Mouse (Mus musculus): ENCODE data around the gene Rrnad1.

The Rrnad1 gene

DNA sequence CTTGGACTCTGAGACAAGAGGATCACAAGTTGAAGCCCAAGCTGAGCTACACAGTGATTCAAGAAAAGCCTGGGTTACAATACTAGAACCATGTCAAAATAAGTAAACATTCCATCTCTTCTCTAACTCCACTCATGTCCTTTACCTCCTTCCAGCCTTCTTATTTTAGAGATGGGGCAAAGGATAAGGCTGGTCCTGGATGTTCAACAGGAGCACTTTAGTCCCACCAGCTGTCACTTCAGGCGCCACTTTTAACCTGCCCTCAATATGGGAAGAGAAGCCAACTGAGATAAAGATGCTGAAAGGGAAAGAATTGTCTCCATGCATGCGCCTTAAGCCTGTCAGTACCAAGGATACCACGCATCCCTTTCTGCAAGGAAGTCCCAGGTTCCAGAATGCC is 46.2 kb downstream of the Rrnad1 start:
- no peak for DNase-seq (ENCODE audit: low spot score)

DNA sequence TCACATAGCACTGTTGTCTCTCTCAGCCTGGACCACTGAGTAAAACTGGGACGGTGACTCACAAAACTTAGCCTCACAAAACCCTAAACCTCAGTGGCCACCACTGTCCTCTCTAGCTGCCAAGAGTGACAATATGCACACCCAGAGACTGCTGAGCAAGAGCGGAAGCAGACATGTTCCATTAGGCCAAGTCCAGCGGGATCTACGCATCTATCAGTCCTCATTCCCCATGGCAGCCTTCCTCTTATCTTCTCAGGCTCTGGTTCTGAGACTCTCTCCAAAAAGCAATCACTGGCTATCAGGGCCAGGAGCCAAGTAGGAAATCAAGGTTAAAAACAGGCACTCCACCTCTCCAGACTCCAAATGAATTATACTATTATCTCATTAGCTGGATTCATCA is 52.8 kb downstream of the Rrnad1 start:
- no peak for DNase-seq (ENCODE audit: low spot score)

Measured in testis, postnatal 10 days (tissue).